Mouse (Mus musculus) CH12.LX (cell line): ENCODE results near the gene Tnnt1. TPM values are rescaled to one million over a fixed set of nuclear protein-coding genes. Genes with fewer than 3 reads are reported as not detected.

Experiments
- DNase-seq: peaks from one replicate; pipeline ENCODE4 v3.0.0-alpha.2; 2013; ENCODE audit errors: extremely low read depth
- H3K27ac ChIP-seq: 2 replicates; pipeline ENCODE4 v1.5.1; 2012; ENCODE audit warnings: low read depth, mild to moderate bottlenecking, control low read depth, moderate library complexity; ENCODE audit not compliant: insufficient read depth
- H3K27me3 ChIP-seq: replicated peaks from 2 replicates; pipeline ENCODE3; 2012; ENCODE audit warnings: inconsistent platforms
- H3K36me3 ChIP-seq, 2 experiments: replicated peaks in 1 of 2; 2 replicates each; pipeline versions ENCODE3 to v1.6.1; 2012; ENCODE audit warnings: inconsistent platforms in 1 of 2, low read length in 1 of 2, mild to moderate bottlenecking in 1 of 2, mixed read lengths in 1 of 2, moderate library complexity in 1 of 2; ENCODE audit not compliant: control insufficient read depth in 1 of 2, insufficient read depth in 1 of 2
- H3K4me1 ChIP-seq, 2 experiments: 2 replicates each; pipeline ENCODE4 v1.6.1; 2012; ENCODE audit warnings: inconsistent platforms in 1 of 2, moderate library complexity in 1 of 2; ENCODE audit not compliant: insufficient read depth in 2 of 2, control insufficient read depth in 1 of 2
- H3K4me2 ChIP-seq: 2 replicates; pipeline ENCODE4 v1.6.1; 2012; ENCODE audit warnings: low read depth, mild to moderate bottlenecking, control low read depth; ENCODE audit not compliant: poor library complexity, insufficient read depth, severe bottlenecking
- H3K4me3 ChIP-seq, 3 experiments: fragments of 150-350 bp in 1 of 3; sonication (generic) in 1 of 3; replicated peaks in 1 of 3; 2 replicates each; pipeline versions ENCODE3 to v1.5.1; 2011 to 2012; ENCODE audit warnings: low read depth in 2 of 3, low read length in 2 of 3, mild to moderate bottlenecking in 2 of 3, moderate library complexity in 2 of 3, control low read depth in 1 of 3, improper control_type of control experiment in 1 of 3, inconsistent platforms in 1 of 3, mixed read lengths in 1 of 3; ENCODE audit not compliant: poor library complexity in 1 of 3
- H3K79me2 ChIP-seq: replicated peaks from 2 replicates; pipeline ENCODE4 v1.6.1; 2012; ENCODE audit warnings: mild to moderate bottlenecking, moderate library complexity; ENCODE audit not compliant: control insufficient read depth, poor library complexity, insufficient read depth, severe bottlenecking; ENCODE audit errors: extremely low read depth
- H3K9ac ChIP-seq: 2 replicates; pipeline ENCODE4 v1.6.1; 2012; ENCODE audit warnings: low read depth, mild to moderate bottlenecking, control low read depth, moderate library complexity; ENCODE audit not compliant: insufficient read depth
- H3K9me3 ChIP-seq: replicated peaks from 2 replicates; pipeline ENCODE3; 2012; ENCODE audit warnings: low read length, inconsistent platforms, mixed read lengths
- BHLHE40 ChIP-seq: IDR thresholded peaks from 2 replicates; pipeline ENCODE4 v1.6.1; 2011; ENCODE audit warnings: mild to moderate bottlenecking, low read depth, low read length, improper control_type of control experiment
- CHD1 ChIP-seq: IDR thresholded peaks from 2 replicates; pipeline ENCODE4 v1.6.1; 2012; ENCODE audit warnings: low read depth, low read length, improper control_type of control experiment, inconsistent platforms
- CTCF ChIP-seq, 2 experiments: IDR thresholded peaks in 1 of 2; conservative IDR thresholded peaks in 1 of 2; 2 replicates each; pipeline ENCODE4 v1.5.1; 2011 to 2012; ENCODE audit warnings: low read depth in 2 of 2, low read length in 2 of 2, improper control_type of control experiment in 1 of 2, inconsistent platforms in 1 of 2, mild to moderate bottlenecking in 1 of 2, moderate library complexity in 1 of 2
- ELF1 ChIP-seq: IDR thresholded peaks from 2 replicates; pipeline ENCODE4 v1.6.1; 2014; ENCODE audit warnings: low read depth, mild to moderate bottlenecking, inconsistent platforms, low read length, improper control_type of control experiment
- ETS1 ChIP-seq: conservative IDR thresholded peaks from 2 replicates; pipeline ENCODE4 v1.6.1; 2012; ENCODE audit warnings: low read depth, mild to moderate bottlenecking, inconsistent platforms, low read length, improper control_type of control experiment, moderate library complexity
- HCFC1 ChIP-seq: IDR thresholded peaks from 2 replicates; pipeline ENCODE4 v1.6.1; 2012; ENCODE audit warnings: low read depth, mild to moderate bottlenecking, inconsistent platforms, low read length, improper control_type of control experiment
- JUND ChIP-seq: conservative IDR thresholded peaks from 2 replicates; pipeline ENCODE4 v1.6.1; 2011; ENCODE audit warnings: low read depth, low read length, improper control_type of control experiment
- MAFK ChIP-seq: IDR thresholded peaks from 2 replicates; pipeline ENCODE4 v1.6.1; 2011; ENCODE audit warnings: low read length, improper control_type of control experiment; ENCODE audit not compliant: insufficient replicate concordance
- MAX ChIP-seq: IDR thresholded peaks from 2 replicates; pipeline ENCODE4 v1.6.1; 2011; ENCODE audit warnings: low read length, improper control_type of control experiment
- MAZ ChIP-seq: IDR thresholded peaks from 2 replicates; pipeline ENCODE4 v1.6.1; 2012; ENCODE audit warnings: low read depth, mild to moderate bottlenecking, inconsistent platforms, low read length, improper control_type of control experiment, moderate library complexity
- MEF2A ChIP-seq: IDR thresholded peaks from 2 replicates; pipeline ENCODE4 v1.6.1; 2014; ENCODE audit warnings: low read depth, mild to moderate bottlenecking, inconsistent platforms, low read length, improper control_type of control experiment, borderline replicate concordance
- NELFE ChIP-seq: IDR thresholded peaks from 2 replicates; pipeline ENCODE4 v1.6.1; 2011; ENCODE audit warnings: low read depth, low read length, improper control_type of control experiment
- RCOR1 ChIP-seq: conservative IDR thresholded peaks from 2 replicates; pipeline ENCODE4 v1.6.1; 2012; ENCODE audit warnings: low read depth, mild to moderate bottlenecking, inconsistent platforms, low read length, improper control_type of control experiment
- SMC3 ChIP-seq: IDR thresholded peaks from 2 replicates; pipeline ENCODE4 v1.6.1; 2011; ENCODE audit warnings: low read depth, low read length, improper control_type of control experiment
- TCF12 ChIP-seq: IDR thresholded peaks from 2 replicates; pipeline ENCODE4 v1.6.1; 2014; ENCODE audit warnings: low read depth, mild to moderate bottlenecking, inconsistent platforms, low read length, improper control_type of control experiment
- USF1 ChIP-seq: IDR thresholded peaks from 2 replicates; pipeline ENCODE4 v1.6.1; 2014; ENCODE audit warnings: low read depth, mild to moderate bottlenecking, inconsistent platforms, low read length, improper control_type of control experiment
- USF2 ChIP-seq: conservative IDR thresholded peaks from 2 replicates; pipeline ENCODE4 v1.6.1; 2011; ENCODE audit warnings: low read depth, low read length, improper control_type of control experiment
- ZMIZ1 ChIP-seq: IDR thresholded peaks from 2 replicates; pipeline ENCODE4 v1.6.1; 2012; ENCODE audit warnings: low read depth, mild to moderate bottlenecking, inconsistent platforms, low read length, improper control_type of control experiment
- dilution Hi-C: fragments of 300-500 bp; cut with MboI; formaldehyde crosslinking; loops from 2 replicates; pipeline ENCODE4 v1.14.3; 2020; ENCODE audit warnings: low sequenced_read_pairs; ENCODE audit not compliant: extremely low pct_unique_long_range_greater_than_20kb, extremely low pct_ligation_motif_present
- in situ Hi-C: fragments of 300-500 bp; cut with MboI; formaldehyde crosslinking; loops from 3 replicates; pipeline ENCODE4 v1.14.3; 2019; ENCODE audit warnings: low sequenced_read_pairs, low pct_ligation_motif_present, low pct_unique_long_range_greater_than_20kb, mixed read lengths
- polyA plus RNA-seq: library from polyadenylated mRNA; unstranded; fragments of >175 nt; gene quantifications from 2 replicates; pipeline ENCODE4 v1.2.1, GENCODE M21; 2012; ENCODE audit warnings: low read depth; ENCODE audit not compliant: insufficient read length
- total RNA-seq, 2 experiments: library from RNA; depleted of rRNA; stranded (reverse); fragments of 300-350 nt in 1 of 2; fragments of >200 nt in 1 of 2; gene quantifications; 2 replicates each; pipeline ENCODE4 v1.2.3; 2012 to 2014

Gene Tnnt1
- total and polyA plus RNA-seq, 3 experiments = 0.30 to 0.36 TPM; not detected in 1

DNA sequence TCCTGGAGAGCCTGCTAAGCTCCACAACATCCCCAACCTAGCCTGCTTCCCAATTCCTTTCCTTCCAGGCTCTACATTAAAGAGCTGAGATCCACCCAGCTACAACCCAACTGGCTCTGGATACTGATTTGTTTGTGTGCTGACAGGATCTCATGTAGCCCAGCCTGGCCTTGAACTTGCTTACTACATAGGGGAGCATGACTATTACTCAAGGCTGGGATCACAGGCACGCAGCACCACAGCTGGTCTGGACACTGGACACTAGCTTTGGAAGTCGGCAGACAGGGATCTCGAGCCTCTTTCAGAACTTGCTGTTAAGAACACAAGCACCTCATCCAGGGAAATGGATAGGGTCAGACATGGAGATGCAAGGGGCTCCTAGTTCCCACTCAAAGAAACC, 19.7 kb downstream of the Tnnt1 start:
- H3K36me3 ChIP-seq = peaks cover 47 to 84% of the 10 kb centered on the region in 2 experiments
- dilution Hi-C loops = no loop called here
- TF ChIP-seq USF1 = no peak
- no peak for TF ChIP-seq MAFK
- no peak for TF ChIP-seq RCOR1
- no peak for TF ChIP-seq USF2
- no peak for TF ChIP-seq NELFE
- TF ChIP-seq ELF1 = no peak
- no peak for TF ChIP-seq MAZ
- TF ChIP-seq ETS1 = no peak
- TF ChIP-seq, all 38 proteins: peak for 0
- no peak for DNase-seq
- Histone ChIP-seq H3K79me2 (peaks cover 63% of the 10 kb centered on the region), H3K4me3 (no peak overlapping the region), H3K4me2 (no peak overlapping the region), H3K4me1 (peaks cover 20 to 40% of the 10 kb centered on the region in 2 experiments), H3K9me3 (no peaks in the 10 kb centered on the region), H3K9ac (no peak overlapping the region), H3K27ac (no peak overlapping the region), H3K27me3 (no peaks in the 10 kb centered on the region)
- in situ Hi-C loops = no loop called here

GRCm38 (mm10) chr7:4493991-4494390, 22.2 kb downstream of the Tnnt1 start:
- H3K27ac ChIP-seq = no peak overlapping the region
- TF ChIP-seq CHD1 (no peak), USF2 (no peak), MEF2A (no peak), USF1 (no peak), MAFK (no peak), JUND (no peak), ZMIZ1 (no peak), TCF12 (no peak), CTCF (conservative IDR thresholded peaks at IDR 0.05 in 1 of 2, IDR thresholded peaks at IDR 0.05 in 1 of 2; ENCODE audit: low read depth in 2 of 2, low read length in 2 of 2) (no peak), HCFC1 (no peak), MAZ (no peak), BHLHE40 (no peak), SMC3 (no peak), MAX (no peak)
- H3K27me3 ChIP-seq = no peaks in the 10 kb centered on the region
- H3K36me3 ChIP-seq = peaks cover 69 to 100% of the 10 kb centered on the region in 2 experiments
- peaks cover 40% of the 10 kb centered on the region for H3K79me2 ChIP-seq
- in situ Hi-C loops = no loop called here
- dilution Hi-C loops = no loop called here
- DNase-seq = no peak
- H3K4me3 ChIP-seq = no peak overlapping the region
- no peaks in the 10 kb centered on the region for H3K9me3 ChIP-seq
- H3K4me2 ChIP-seq = no peak overlapping the region
- H3K4me1 ChIP-seq = peaks cover 8 to 26% of the 10 kb centered on the region in 2 experiments
- no peak overlapping the region for H3K9ac ChIP-seq
